Mouse (Mus musculus) adrenal gland (tissue): ENCODE results near the gene Hspa1b.

ENCODE experiments used
- intact Hi-C: fragments of 180-260 bp; cut with DNase I; formaldehyde crosslinking; loops from one replicate; pipeline ENCODE4 v1.15.1; 2025

Hspa1b gene

GRCm38 (mm10) chr17:34931735-34932098, 27.3 kb downstream of the Hspa1b start:
- intact Hi-C loops = no loop called here

- intact Hi-C loops = no loop called here
Measured at GRCm38 (mm10) chr17:34931061-34931734, 27.8 kb downstream of the Hspa1b start, which contains the start of gene Neu1. Gene Neu1 (plus strand): TSS chr17:34931253.

GRCm38 (mm10) chr17:34928841-34929240, 30.2 kb downstream of the Hspa1b start:
- intact Hi-C loops = no loop called here

GRCm38 (mm10) chr17:34927306-34928019, 31.6 kb downstream of the Hspa1b start:
- intact Hi-C loops = no loop called here

- intact Hi-C loops = no loop called here
Measured at GRCm38 (mm10) chr17:34924258-34924657, 34.8 kb downstream of the Hspa1b start.

GRCm38 (mm10) chr17:34922939-34923338, 36.1 kb downstream of the Hspa1b start:
- intact Hi-C loops = no loop called here

- intact Hi-C loops = no loop called here
Measured at GRCm38 (mm10) chr17:34917188-34917587, 41.9 kb downstream of the Hspa1b start.

- intact Hi-C loops = no loop called here
Measured at GRCm38 (mm10) chr17:34916316-34916715, 42.7 kb downstream of the Hspa1b start.

- intact Hi-C loops = no loop called here
Measured at GRCm38 (mm10) chr17:34915410-34915831, 43.6 kb downstream of the Hspa1b start.

- intact Hi-C loops = loop anchor here (5.0 kb wide), 1 partner anchor 57 kb away; no protein-coding TSS in a partner anchor
Measured at GRCm38 (mm10) chr17:34913930-34914665, 44.9 kb downstream of the Hspa1b start, which contains the start of gene Slc44a4. Gene Slc44a4 (plus strand): TSS chr17:34914466.

GRCm38 (mm10) chr17:34911945-34912351, 47.1 kb downstream of the Hspa1b start:
- intact Hi-C loops = loop anchor here (5.0 kb wide), 1 partner anchor 55 kb away; no protein-coding TSS in a partner anchor

- intact Hi-C loops = loop anchor here (5.0 kb wide), 1 partner anchor 54 kb away; no protein-coding TSS in a partner anchor
Measured at GRCm38 (mm10) chr17:34910982-34911381, 48.1 kb downstream of the Hspa1b start.
